ENCODE assay signal across 14 mouse cellular contexts in the genomic region with DNA sequence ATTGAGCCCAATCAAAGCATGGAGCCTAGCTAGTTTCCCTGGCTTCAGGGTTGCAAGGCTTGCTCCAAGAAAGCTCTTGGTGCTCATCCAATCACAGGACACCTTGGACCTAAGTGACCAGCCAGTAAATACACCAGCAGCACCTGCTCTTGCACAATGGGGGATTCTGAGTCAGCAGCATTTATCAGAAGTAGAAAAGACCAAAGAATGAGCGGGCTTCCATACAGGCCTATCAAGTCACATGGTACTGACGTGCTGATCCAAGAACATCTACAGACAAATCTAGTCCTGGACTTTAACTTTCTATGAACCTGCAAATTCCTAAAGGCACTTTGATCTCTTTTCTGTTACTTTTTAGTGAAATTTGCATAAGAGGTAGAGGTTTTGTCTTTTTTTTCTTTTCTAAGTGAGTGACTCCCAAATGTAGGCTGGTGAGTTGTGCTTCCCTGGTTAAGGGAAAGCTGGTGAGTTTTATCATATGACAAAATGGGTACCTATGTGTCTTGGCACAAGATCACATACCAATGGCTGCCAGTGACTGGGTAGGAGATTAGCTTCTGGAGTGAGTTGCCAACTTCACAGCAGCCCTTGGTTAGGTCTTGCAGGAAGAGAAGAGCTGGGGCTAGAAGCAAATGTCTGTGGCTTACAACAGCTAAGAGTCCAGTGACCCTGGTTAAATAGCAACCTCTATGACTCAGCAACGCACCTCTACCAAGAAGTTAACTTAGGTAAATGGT. TPM values are rescaled to one million over a fixed set of nuclear protein-coding genes. Genes with fewer than 3 reads are reported as not detected.
DNase-seq lines count a peak whose midpoint lies in the region; ATAC-seq and TF ChIP-seq lines count a peak whose summit lies in the region.
"Had no signal": no experiment of that assay in that cellular context is flagged by ENCODE, and none has a peak within 500 bp of the region (broad histone marks: within the 10 kb centered on the region; RNA-seq: fewer than 3 reads in every experiment).

No protein-coding gene starts in this region.

- TF ChIP-seq CTCF in heart, adult 2 months (IDR thresholded peaks at IDR 0.05), result no peak
- TF ChIP-seq CTCF in Patski (IDR thresholded peaks at IDR 0.05), result no peak

- no peaks in the 10 kb centered on the region for H3K79me2 ChIP-seq in heart, adult 2 months (replicated peaks; ENCODE audit: control insufficient read depth, insufficient read depth, low read length)

- no peak for TF ChIP-seq EP300 in heart, adult 2 months (IDR thresholded peaks at IDR 0.05; ENCODE audit: insufficient read depth, low read depth, low read length)

- no peaks in the 10 kb centered on the region for H3K36me3 ChIP-seq in heart, embryonic 16.5 days (ENCODE audit: control insufficient read depth, insufficient read depth)
- H3K36me3 ChIP-seq in heart, adult 2 months (ENCODE audit: control insufficient read depth, insufficient read depth, low read length), result no peaks in the 10 kb centered on the region
- no peaks in the 10 kb centered on the region for H3K36me3 ChIP-seq in liver, embryonic 13.5 days
- H3K36me3 ChIP-seq in forebrain, embryonic 11.5 days (ENCODE audit: control insufficient read depth, insufficient read depth, low read length), result no peaks in the 10 kb centered on the region
- H3K36me3 ChIP-seq: embryonic facial prominence, embryonic 12.5 days; hindbrain, embryonic 10.5 days; limb, embryonic 15.5 days; midbrain, embryonic 10.5 days had no signal

- CTCF ChIA-PET in Patski (lab: Charles Lee), result interaction anchor here (0.7 to 1.7 kb wide), 4 partner anchors 15 to 45 kb away, joined by 3 to 4 read pairs (median 4); no protein-coding TSS in a partner anchor

- POLR2A ChIA-PET in Patski (lab: Charles Lee), result interaction anchor here (2.7 kb wide), 1 partner anchor 16 kb away, joined by 6 read pairs; no protein-coding TSS in a partner anchor

- no peak overlapping the region for H3K27ac ChIP-seq in heart, embryonic 16.5 days (ENCODE audit: low read length)
- no peak overlapping the region for H3K27ac ChIP-seq in heart, adult 2 months
- H3K27ac ChIP-seq in liver, embryonic 13.5 days, result peak overlapping the region; percentile 68
- no peak overlapping the region for H3K27ac ChIP-seq in forebrain, embryonic 11.5 days (ENCODE audit: low read depth, low read length)
- H3K27ac ChIP-seq: embryonic facial prominence, embryonic 12.5 days; hindbrain, embryonic 10.5 days; limb, embryonic 15.5 days; midbrain, embryonic 10.5 days had no signal

- peaks cover 6% of the 10 kb centered on the region; the same call in 1 of the 2 replicates for H3K4me1 ChIP-seq in heart, embryonic 16.5 days (ENCODE audit: control insufficient read depth, insufficient read depth, low read length)
- no peaks in the 10 kb centered on the region for H3K4me1 ChIP-seq in heart, adult 2 months (ENCODE audit: control insufficient read depth, insufficient read depth, low read length)
- peaks cover 52% of the 10 kb centered on the region for H3K4me1 ChIP-seq in liver, embryonic 13.5 days (replicated peaks)
- H3K4me1 ChIP-seq in forebrain, embryonic 11.5 days (replicated peaks; ENCODE audit: control insufficient read depth, insufficient read depth, low read length), result no peaks in the 10 kb centered on the region
- H3K4me1 ChIP-seq: embryonic facial prominence, embryonic 12.5 days; hindbrain, embryonic 10.5 days; limb, embryonic 15.5 days; midbrain, embryonic 10.5 days had no signal

- no peak overlapping the region for H3K4me2 ChIP-seq in heart, embryonic 16.5 days (ENCODE audit: low read depth, low read length)
- H3K4me2 ChIP-seq in liver, embryonic 13.5 days, result no peak overlapping the region
- no peak overlapping the region for H3K4me2 ChIP-seq in forebrain, embryonic 11.5 days (ENCODE audit: low read depth, low read length, severe bottlenecking)
- H3K4me2 ChIP-seq: embryonic facial prominence, embryonic 12.5 days; limb, embryonic 15.5 days had no signal

- 84% methylated on average over 3 of the region's 3 CpGs for WGBS in heart, embryonic 16.5 days
- WGBS in heart, adult 2 months, result 82% methylated on average over 3 of the region's 3 CpGs
- WGBS in liver, embryonic 13.5 days (ENCODE audit: insufficient replicate concordance), result 76% methylated on average over 3 of the region's 3 CpGs
- 89% methylated on average over 3 of the region's 3 CpGs for WGBS in forebrain, embryonic 11.5 days

- no peak overlapping the region for H3K9ac ChIP-seq in heart, embryonic 16.5 days (ENCODE audit: low read length)
- H3K9ac ChIP-seq in heart, adult 2 months (ENCODE audit: low read depth, low read length), result no peak overlapping the region
- no peak overlapping the region for H3K9ac ChIP-seq in liver, embryonic 13.5 days
- H3K9ac ChIP-seq in forebrain, embryonic 11.5 days (ENCODE audit: low read length), result no peak overlapping the region
- H3K9ac ChIP-seq: embryonic facial prominence, embryonic 12.5 days; limb, embryonic 15.5 days had no signal

- in situ Hi-C loops in Patski (cut with MboI; ENCODE audit: low pct_unique_long_range_greater_than_20kb), result no loop called here

- no peak for TF ChIP-seq POLR2A in heart, adult 2 months (IDR thresholded peaks at IDR 0.05; ENCODE audit: insufficient read depth, low read depth, low read length)

- H3K27me3 ChIP-seq in heart, embryonic 16.5 days (ENCODE audit: control insufficient read depth, insufficient read depth, low read length), result no peaks in the 10 kb centered on the region
- H3K27me3 ChIP-seq in heart, adult 2 months (ENCODE audit: control insufficient read depth, insufficient read depth, low read length), result no peaks in the 10 kb centered on the region
- H3K27me3 ChIP-seq in Patski, result no peaks in the 10 kb centered on the region
- no peaks in the 10 kb centered on the region for H3K27me3 ChIP-seq in liver, embryonic 13.5 days
- H3K27me3 ChIP-seq in forebrain, embryonic 11.5 days (ENCODE audit: control insufficient read depth, insufficient read depth, low read length), result no peaks in the 10 kb centered on the region
- H3K27me3 ChIP-seq: embryonic facial prominence, embryonic 12.5 days; limb, embryonic 15.5 days had no signal

- intact Hi-C loops in heart, adult 2 months (cut with DNase I), result no loop called here

- no peak for DNase-seq in heart, adult 2 months
- no peak for DNase-seq in Patski (ENCODE audit: low read depth, low spot score)
- DNase-seq in gonadal fat pad, adult 2 months (ENCODE audit: low read depth), result peak; percentile 66
- DNase-seq in liver, embryonic 13.5 days, result no peak
- no peak for DNase-seq in forebrain, embryonic 11.5 days (ENCODE audit: low spot score)
- no peak for DNase-seq in gastrocnemius, adult 18-20 months (ENCODE audit: low spot score)
- no peak for DNase-seq in adrenal gland, postnatal 36 days
- DNase-seq: right cerebral cortex, adult 18-20 months had no signal

- no peak overlapping the region for H3K4me3 ChIP-seq in heart, embryonic 16.5 days (ENCODE audit: low read length)
- no peak overlapping the region for H3K4me3 ChIP-seq in heart, adult 2 months
- no peak overlapping the region for H3K4me3 ChIP-seq in liver, embryonic 13.5 days (replicated peaks)
- H3K4me3 ChIP-seq in forebrain, embryonic 11.5 days (ENCODE audit: low read depth, low read length), result no peak overlapping the region
- H3K4me3 ChIP-seq: embryonic facial prominence, embryonic 12.5 days; hindbrain, embryonic 10.5 days; limb, embryonic 15.5 days; midbrain, embryonic 10.5 days had no signal

- ATAC-seq in heart, embryonic 16.5 days (replicated peaks; ENCODE audit: extremely low read depth, insufficient read depth, low FRiP score), result peak; percentile 37; the same call in 1 of the 2 replicates
- ATAC-seq in Patski, result peak; percentile 79
- ATAC-seq in liver, embryonic 13.5 days (ENCODE audit: low read depth), result no peak
- no peak for ATAC-seq in forebrain, embryonic 11.5 days (replicated peaks; ENCODE audit: low FRiP score)
- ATAC-seq: forebrain, embryonic 16.5 days had no signal

- no peaks in the 10 kb centered on the region for H3K9me3 ChIP-seq in heart, embryonic 16.5 days (replicated peaks; ENCODE audit: control insufficient read depth, low read length)
- H3K9me3 ChIP-seq in liver, embryonic 13.5 days (replicated peaks), result no peaks in the 10 kb centered on the region
- no peaks in the 10 kb centered on the region for H3K9me3 ChIP-seq in forebrain, embryonic 11.5 days (ENCODE audit: control insufficient read depth, low read length)
- H3K9me3 ChIP-seq: embryonic facial prominence, embryonic 12.5 days; hindbrain, embryonic 10.5 days; limb, embryonic 15.5 days; midbrain, embryonic 10.5 days had no signal

RNA-seq across cellular contexts. Expression of a gene that starts 57.7 kb away (rescaled TPM):
- polyA plus RNA-seq in heart, embryonic 16.5 days (2015; fragmentation: Nextera tagmentation; extraction: Ambion mirVana), result 5.9 and 7.7 TPM in 2 replicates
- 1 to 10 TPM; 3.4 to 4.7 TPM for total RNA-seq in heart, adult 2 months (2021)
- polyA plus RNA-seq in heart, adult 2 months (2012; rRNA removed), result 1.2 and 1.5 TPM in 2 replicates
- polyA plus RNA-seq in Patski (2021), result 24.3 TPM
- polyA plus RNA-seq in gonadal fat pad, adult 2 months (2012; rRNA removed), result 3.8 and 4.6 TPM in 2 replicates
- 11.8 and 13.9 TPM in 2 replicates for polyA plus RNA-seq in liver, embryonic 13.5 days (2015; fragmentation: Nextera tagmentation; extraction: Ambion mirVana)
- 7.6 and 8.8 TPM in 2 replicates for polyA plus RNA-seq in forebrain, embryonic 11.5 days (2014; fragmentation: Nextera tagmentation; extraction: Ambion mirVana)
- 1 to 10 TPM; 1.2 to 1.6 TPM for total RNA-seq in gastrocnemius, adult 18-20 months (2021)
- 10 to 100 TPM; 26.0 to 36.8 TPM for total RNA-seq in adrenal gland, postnatal 36 days (2021)

Comparison
In these comparisons a context has a peak if more than half of its experiments do, and no peak if none do; other contexts are left out.
1. ATAC-seq: peak in heart, embryonic 16.5 days (single experiment) and Patski (single experiment); none in liver, embryonic 13.5 days (single experiment) and forebrain, embryonic 11.5 days (single experiment).